Mouse (Mus musculus) megakaryocyte progenitor cell, adult 5-6 weeks (primary cell): ENCODE data around the gene Mfap2. TPM values are rescaled to one million over a fixed set of nuclear protein-coding genes. Genes with fewer than 3 reads are reported as not detected.

Experiments
- ATAC-seq: replicated peaks from 2 replicates; pipeline ENCODE4 v1.8.0; 2016; ENCODE audit warnings: mild to moderate bottlenecking, moderate TSS enrichment, inconsistent platforms; ENCODE audit not compliant: poor library complexity
- total RNA-seq, 2 experiments: library from RNA; stranded (forward) in 1 of 2; stranded (reverse) in 1 of 2; fragments of 157-497, 149-512 nt in 1 of 2; fragments of 200-1000 nt in 1 of 2; gene quantifications; 2 replicates each; pipeline versions ENCODE4 v1.2.3 to v1.2.4; 2015 to 2017

Gene Mfap2
- total RNA-seq, 2 experiments from 2014 or later: not detected

GRCm38 (mm10) chr4:141064104-141064659 lies 54.0 kb downstream of the Mfap2 start:
- ATAC-seq: no peak

DNA sequence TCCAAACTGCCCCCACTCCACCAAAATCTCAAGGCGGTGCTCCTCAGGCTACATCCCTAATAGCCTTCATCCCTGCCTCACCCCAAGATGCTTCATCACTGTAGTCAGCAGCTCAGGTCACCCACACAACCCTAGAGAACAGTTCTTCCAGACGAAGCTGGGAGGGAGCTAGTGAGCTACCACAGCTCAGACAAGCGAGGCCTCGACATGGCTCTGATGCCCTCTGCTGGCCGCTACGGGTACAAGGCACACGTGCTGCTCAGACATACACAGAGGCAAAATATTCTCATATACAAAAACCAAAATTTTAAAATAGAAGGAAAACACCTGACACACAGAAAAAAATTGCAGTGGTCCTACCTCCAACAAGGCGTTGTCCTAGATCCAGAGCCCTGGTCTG lies 54.9 kb downstream of the Mfap2 start:
- ATAC-seq: peak; percentile 56

Other genes with a start within 250 kb of the Mfap2 start
- 4.6 and 4.9 TPM in 2 replicates for gene Padi4, start 236.2 kb upstream of the Mfap2 start, total RNA-seq (2015)
- 6.9 and 9.3 TPM in 2 replicates for gene Padi4, start 236.2 kb upstream of the Mfap2 start, total RNA-seq (2017)
- not detected in 2 replicates for gene Padi3, start 199.8 kb upstream of the Mfap2 start, total RNA-seq (2015)
- 0.07 and 0.46 TPM in 2 replicates for gene Padi3, start 199.8 kb upstream of the Mfap2 start, total RNA-seq (2017)
- gene Padi1, start 164.6 kb upstream of the Mfap2 start, total RNA-seq (2015): 0.05 TPM in 2 replicates
- gene Padi1, start 164.6 kb upstream of the Mfap2 start, total RNA-seq (2017): not detected in 2 replicates
- gene Padi2, start 104.1 kb upstream of the Mfap2 start, total RNA-seq (2015): 5.5 and 5.7 TPM in 2 replicates
- gene Padi2, start 104.1 kb upstream of the Mfap2 start, total RNA-seq (2017): 4.8 and 5.0 TPM in 2 replicates
- 160 and 167 TPM in 2 replicates for gene Sdhb, start 49.2 kb upstream of the Mfap2 start, total RNA-seq (2015)
- gene Sdhb, start 49.2 kb upstream of the Mfap2 start, total RNA-seq (2017): 91.4 and 129 TPM in 2 replicates
- 9.0 and 13.1 TPM in 2 replicates for gene Atp13a2, start 23.5 kb upstream of the Mfap2 start, total RNA-seq (2015)
- gene Atp13a2, start 23.5 kb upstream of the Mfap2 start, total RNA-seq (2017): 19.2 and 23.4 TPM in 2 replicates
- 1.1 and 3.3 TPM in 2 replicates for gene Crocc, start 50.1 kb downstream of the Mfap2 start, total RNA-seq (2015)
- gene Crocc, start 50.1 kb downstream of the Mfap2 start, total RNA-seq (2017): 5.8 and 6.0 TPM in 2 replicates
- 33.5 and 37.1 TPM in 2 replicates for gene Necap2, start 67.9 kb downstream of the Mfap2 start, total RNA-seq (2015)
- 50.4 and 64.3 TPM in 2 replicates for gene Necap2, start 67.9 kb downstream of the Mfap2 start, total RNA-seq (2017)
- gene Spata21, start 77.9 kb downstream of the Mfap2 start, total RNA-seq (2015): not detected in 2 replicates
- gene Spata21, start 77.9 kb downstream of the Mfap2 start, total RNA-seq (2017): not detected in 2 replicates
- 33.2 and 43.0 TPM in 2 replicates for gene Szrd1, start 129.4 kb downstream of the Mfap2 start, total RNA-seq (2015)
- 38.8 and 52.7 TPM in 2 replicates for gene Szrd1, start 129.4 kb downstream of the Mfap2 start, total RNA-seq (2017)
- 15.4 and 16.4 TPM in 2 replicates for gene Fbxo42, start 137.5 kb downstream of the Mfap2 start, total RNA-seq (2015)
- gene Fbxo42, start 137.5 kb downstream of the Mfap2 start, total RNA-seq (2017): 10.5 and 11.4 TPM in 2 replicates
- gene Rsg1, start 203.5 kb downstream of the Mfap2 start, total RNA-seq (2015): 0.73 and 1.4 TPM in 2 replicates
- gene Rsg1, start 203.5 kb downstream of the Mfap2 start, total RNA-seq (2017): 1.8 and 3.5 TPM in 2 replicates
- gene Arhgef19, start 229.1 kb downstream of the Mfap2 start, total RNA-seq (2015): not detected in 2 replicates
- not detected in 2 replicates for gene Arhgef19, start 229.1 kb downstream of the Mfap2 start, total RNA-seq (2017)